Mouse (Mus musculus) layer of hippocampus, adult 18-20 months (tissue): Measurements from ENCODE around the gene Lrch1. TPM values are rescaled to one million over a fixed set of nuclear protein-coding genes. Genes with fewer than 3 reads are reported as not detected.
A peak's percentile ranks its signal among the peaks of the same experiment; 100 is the strongest.

Experiments used
- DNase-seq, 2 experiments: peaks; one replicate each; pipeline ENCODE4 v3.0.0; 2022; ENCODE audit warnings: low spot score in 2 of 2
- total RNA-seq, 2 experiments: library from RNA; stranded (reverse); gene quantifications; 2 replicates each; pipeline ENCODE4 v1.2.3; 2021

The Lrch1 gene
- total RNA-seq, 2 experiments from 2014 or later, result 20.4 to 23.1 TPM

- no peak for DNase-seq
These were observed 54.5 kb downstream of the Lrch1 start for GRCm38 (mm10) chr14:74893085-74893648.

- DNase-seq, result no peak
These were observed 58.4 kb downstream of the Lrch1 start for GRCm38 (mm10) chr14:74889304-74889703.

DNA sequence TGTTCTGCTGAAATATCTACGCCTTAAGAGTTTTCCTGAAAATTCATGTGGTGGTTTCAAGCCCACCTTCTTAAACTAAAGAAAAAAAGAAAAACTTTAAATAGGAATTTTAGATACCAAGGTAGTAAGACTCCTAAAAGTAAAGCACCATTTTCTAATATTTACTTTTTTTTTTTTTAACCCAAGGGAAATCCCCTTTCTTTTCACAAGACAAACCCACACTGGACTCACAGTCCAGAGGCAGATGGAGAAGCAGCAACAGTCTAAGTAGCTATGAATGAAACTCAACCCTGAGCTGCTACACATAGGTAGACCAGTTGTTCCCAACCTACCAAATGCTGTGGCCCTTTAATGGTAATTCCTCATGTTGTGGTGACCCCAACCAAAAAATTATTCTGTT, 59.6 kb downstream of the Lrch1 start:
- DNase-seq, result no peak

- no peak for DNase-seq
These were observed 61.2 kb downstream of the Lrch1 start for GRCm38 (mm10) chr14:74886453-74886852.

- no peak for DNase-seq
These were observed 62.8 kb downstream of the Lrch1 start for GRCm38 (mm10) chr14:74884920-74885319.

GRCm38 (mm10) chr14:74884024-74884680, 63.5 kb downstream of the Lrch1 start:
- peak; percentile 40 to 67 for DNase-seq

DNA sequence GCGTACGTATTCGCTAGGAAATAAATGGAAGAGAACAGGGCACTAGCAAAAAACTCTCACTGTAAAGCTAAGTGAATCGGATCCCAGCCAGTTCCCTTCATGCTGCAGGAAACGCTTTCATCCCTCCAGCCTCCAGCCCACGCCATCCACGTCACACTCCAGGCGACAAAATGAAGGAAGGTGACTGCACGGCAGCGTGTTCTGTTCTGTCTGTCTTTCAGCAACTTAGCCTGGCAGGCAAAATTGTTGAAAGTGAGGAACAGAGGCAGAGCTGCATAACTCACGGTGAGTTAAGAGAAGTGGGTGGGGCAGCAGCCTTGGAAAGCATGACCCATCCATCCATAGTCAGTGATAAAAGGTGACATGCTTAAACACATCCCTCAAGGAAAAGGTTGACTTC, 64.5 kb downstream of the Lrch1 start:
- peak; percentile 40 to 62 for DNase-seq

GRCm38 (mm10) chr14:74882754-74883153, 64.9 kb downstream of the Lrch1 start:
- no peak for DNase-seq

DNA sequence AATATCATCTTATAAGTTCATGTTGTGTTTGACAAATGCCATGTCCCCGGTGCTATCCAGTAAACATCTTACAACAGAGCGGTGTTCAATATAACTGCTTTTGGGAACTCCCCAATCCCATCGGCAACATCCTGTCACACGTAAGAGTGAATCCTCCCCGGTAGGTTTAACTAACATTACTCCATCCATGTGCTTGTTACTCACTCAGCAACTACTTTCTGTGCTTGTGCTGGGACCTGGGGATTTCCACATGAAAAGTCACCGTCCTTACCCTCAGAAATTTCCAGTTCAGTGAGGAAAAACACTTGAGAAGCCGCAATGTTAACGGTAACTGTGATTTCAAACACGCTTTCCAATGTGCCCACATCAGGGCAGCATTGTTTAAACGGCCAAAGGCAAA, 66.8 kb downstream of the Lrch1 start:
- no peak for DNase-seq

DNA sequence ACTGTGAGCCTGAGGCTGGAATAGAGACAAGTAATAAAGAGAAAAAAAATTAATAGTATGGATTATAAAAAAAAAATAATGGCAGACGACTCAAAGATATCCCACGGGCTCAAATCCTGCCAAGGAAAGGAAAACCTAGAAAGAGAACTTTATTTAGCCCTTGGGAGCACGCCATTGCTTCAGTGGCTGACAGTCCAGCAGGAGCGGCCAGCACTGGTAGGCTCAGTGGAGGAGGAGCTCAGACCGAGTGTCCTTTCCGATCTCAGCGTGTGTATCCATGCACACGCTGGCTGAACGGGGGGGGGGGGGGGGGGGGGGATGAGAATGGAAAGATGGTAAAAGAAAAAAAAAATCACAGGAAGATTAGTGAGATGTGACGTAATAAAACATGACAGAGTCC, 68.2 kb downstream of the Lrch1 start:
- DNase-seq, result no peak

- DNase-seq, result no peak
These were observed 70.4 kb downstream of the Lrch1 start for GRCm38 (mm10) chr14:74877287-74877686.

- DNase-seq, result no peak
These were observed 76.5 kb downstream of the Lrch1 start for GRCm38 (mm10) chr14:74871220-74871619.

GRCm38 (mm10) chr14:74868902-74869230, 78.8 kb downstream of the Lrch1 start:
- DNase-seq, result no peak

- no peak for DNase-seq
These were observed 79.3 kb downstream of the Lrch1 start for GRCm38 (mm10) chr14:74868188-74868901.

- DNase-seq, result no peak
These were observed 80.3 kb downstream of the Lrch1 start for GRCm38 (mm10) chr14:74867076-74868042.

DNA sequence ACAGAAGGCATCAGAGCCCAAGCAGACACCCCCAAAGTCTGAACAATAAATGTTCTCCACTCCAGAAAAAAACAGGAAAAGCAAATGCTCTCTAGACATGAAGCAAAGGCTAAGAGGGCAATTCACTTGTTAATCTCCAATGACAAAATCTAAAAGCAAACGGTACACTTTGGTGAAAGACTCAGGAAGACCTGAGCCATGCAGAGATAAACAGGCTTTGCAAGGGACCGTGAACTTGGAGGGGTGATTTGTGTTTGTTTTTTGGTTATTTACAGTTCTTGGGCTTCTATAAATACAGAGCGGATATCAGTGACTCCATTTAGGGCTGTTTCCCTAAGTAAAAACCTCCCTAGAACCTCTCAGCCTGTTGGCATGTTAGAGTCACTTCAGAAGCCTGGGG, 81.9 kb downstream of the Lrch1 start:
- DNase-seq, result no peak

GRCm38 (mm10) chr14:74864805-74865483, 82.7 kb downstream of the Lrch1 start:
- no peak for DNase-seq

DNA sequence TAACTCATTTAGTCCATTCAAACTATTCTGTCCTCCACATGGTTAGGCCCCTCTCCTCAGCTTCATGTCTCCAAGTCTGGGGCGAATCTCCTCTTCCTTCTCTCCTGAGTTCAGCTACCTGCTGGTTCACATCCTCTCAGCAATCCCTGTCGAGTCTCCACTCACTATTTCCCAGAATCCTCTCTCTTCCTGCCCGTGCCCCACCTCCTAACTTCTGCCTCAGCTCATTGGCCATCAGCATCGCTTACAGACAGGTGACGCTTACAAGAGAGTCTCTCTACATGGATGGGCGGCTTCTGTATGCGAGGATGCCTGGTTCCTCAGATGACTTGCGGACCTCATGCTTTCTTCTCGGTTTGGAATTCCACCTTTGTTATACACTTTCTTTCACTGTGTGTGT, 86.2 kb downstream of the Lrch1 start:
- no peak for DNase-seq

- no peak for DNase-seq
These were observed 88.5 kb downstream of the Lrch1 start for GRCm38 (mm10) chr14:74859154-74859553.

DNA sequence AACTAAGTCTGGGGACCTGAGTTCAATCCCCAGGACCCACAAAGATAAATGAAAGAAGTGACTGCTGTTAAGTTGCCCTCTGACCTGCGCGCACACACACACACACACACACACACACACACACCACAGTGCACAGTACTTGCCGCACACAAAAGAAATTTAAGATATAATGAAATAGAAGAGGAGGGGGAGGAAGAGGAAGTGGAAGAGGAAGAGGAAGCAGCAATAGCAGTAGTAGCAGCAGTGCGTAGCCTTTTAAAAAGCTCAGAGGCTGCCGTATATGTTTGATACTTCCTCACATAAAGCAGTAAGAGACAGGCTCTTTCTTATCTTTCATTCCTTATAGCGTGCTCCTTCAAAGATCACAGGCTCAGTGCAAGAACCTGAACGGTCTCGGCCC, 92.2 kb downstream of the Lrch1 start:
- no peak for DNase-seq

- no peak for DNase-seq
These were observed 93.9 kb downstream of the Lrch1 start for GRCm38 (mm10) chr14:74853759-74854100.
